Mouse (Mus musculus) C2C12 (cell line): Measurements from ENCODE around the gene Tsr3.

Source experiments
- CEBPB ChIP-seq: IDR thresholded peaks from one replicate; pipeline ENCODE4 v1.6.1; 2011; ENCODE audit warnings: low read depth, mild to moderate bottlenecking, control low read depth, moderate library complexity
- CTCF ChIP-seq: IDR thresholded peaks from one replicate; pipeline ENCODE4 v1.5.1; 2011; ENCODE audit not compliant: control insufficient read depth, insufficient read depth, insufficient read length
- MYOD1 ChIP-seq: IDR thresholded peaks from one replicate; pipeline ENCODE4 v1.6.1; 2011; ENCODE audit warnings: low read depth; ENCODE audit not compliant: control insufficient read depth, insufficient read length

GRCm38 (mm10) chr17:25257804-25258261 lies 17.9 kb downstream of the Tsr3 start:
- TF ChIP-seq CTCF: no peak
- no peak for TF ChIP-seq CEBPB
- TF ChIP-seq MYOD1: no peak
